Mouse (Mus musculus) liver, postnatal 0 days (tissue): Measurements from ENCODE around the gene Fxr2. TPM values are rescaled to one million over a fixed set of nuclear protein-coding genes. Genes with fewer than 3 reads are reported as not detected.

Experiments used
- ATAC-seq: fragments of 200-750 bp; cut with Nextera tagmentation; 2 replicates; pipeline ENCODE4 v1.8.0; 2017; ENCODE audit warnings: mild to moderate bottlenecking, moderate library complexity
- DNase-seq: peaks from one replicate; pipeline ENCODE4 v3.0.0-alpha.2; 2016
- H3K27ac ChIP-seq: fragments of 300-500 bp; sonication (generic); 2 replicates; pipeline ENCODE4 v1.5.1; 2014; ENCODE audit warnings: antibody characterized with exemption, moderate library complexity, mild to moderate bottlenecking, low read depth
- H3K27me3 ChIP-seq: fragments of 300-500 bp; sonication (generic); 2 replicates; pipeline ENCODE4 v1.6.1; 2014; ENCODE audit warnings: low read length, control low read depth, mixed read lengths; ENCODE audit not compliant: insufficient read depth
- H3K36me3 ChIP-seq: fragments of 300-500 bp; sonication (generic); replicated peaks from 2 replicates; pipeline ENCODE4 v1.6.1; 2014; ENCODE audit warnings: mild to moderate bottlenecking, control low read depth, low read length, moderate library complexity, mixed read lengths; ENCODE audit not compliant: insufficient read depth
- H3K4me1 ChIP-seq: fragments of 300-500 bp; sonication (generic); 2 replicates; pipeline ENCODE4 v1.6.1; 2014; ENCODE audit warnings: antibody characterized with exemption, mild to moderate bottlenecking, control low read depth; ENCODE audit not compliant: insufficient read depth
- H3K4me2 ChIP-seq: fragments of 300-500 bp; sonication (generic); 2 replicates; pipeline ENCODE4 v1.6.1; 2014; ENCODE audit warnings: low read depth, mild to moderate bottlenecking, low read length, moderate library complexity, mixed read lengths
- H3K4me3 ChIP-seq: fragments of 300-500 bp; sonication (generic); 2 replicates; pipeline ENCODE4 v1.5.1; 2014; ENCODE audit warnings: low read depth, low read length
- H3K9ac ChIP-seq: fragments of 300-500 bp; sonication (generic); replicated peaks from 2 replicates; pipeline ENCODE4 v1.6.1; 2014; ENCODE audit warnings: mild to moderate bottlenecking, moderate library complexity
- H3K9me3 ChIP-seq: fragments of 300-500 bp; sonication (generic); 2 replicates; pipeline ENCODE4 v1.6.1; 2016; ENCODE audit warnings: mild to moderate bottlenecking, control low read depth, low read length, mixed read lengths
- CTCF ChIP-seq: sonication (generic); IDR thresholded peaks from 2 replicates; pipeline ENCODE4 v1.5.1; 2016; ENCODE audit warnings: antibody characterized with exemption, low read depth
- EP300 ChIP-seq: IDR thresholded peaks from 2 replicates; pipeline ENCODE4 v1.6.1; 2016; ENCODE audit warnings: antibody characterized with exemption, low read depth, mild to moderate bottlenecking
- WGBS: fragments of 180-500 bp; shearing (Covaris S2); extraction: QIAGEN DNeasy Blood & Tissue Kit; methylation state at CpG from one replicate; pipeline ENCODE4 v1.1.7; 2014; ENCODE audit not compliant: insufficient replicate concordance; 5-methylcytosine and 5-hydroxymethylcytosine counted together
- polyA plus RNA-seq: library from polyadenylated mRNA; unstranded; fragments of >200 nt; fragmentation: Nextera tagmentation; extraction: Ambion mirVana; gene quantifications from 2 replicates; pipeline ENCODE4 v1.2.1, GENCODE M21; 2015

Gene Fxr2
- polyA plus RNA-seq, 1 experiment from 2014 or later, result 6.8 TPM

DNA sequence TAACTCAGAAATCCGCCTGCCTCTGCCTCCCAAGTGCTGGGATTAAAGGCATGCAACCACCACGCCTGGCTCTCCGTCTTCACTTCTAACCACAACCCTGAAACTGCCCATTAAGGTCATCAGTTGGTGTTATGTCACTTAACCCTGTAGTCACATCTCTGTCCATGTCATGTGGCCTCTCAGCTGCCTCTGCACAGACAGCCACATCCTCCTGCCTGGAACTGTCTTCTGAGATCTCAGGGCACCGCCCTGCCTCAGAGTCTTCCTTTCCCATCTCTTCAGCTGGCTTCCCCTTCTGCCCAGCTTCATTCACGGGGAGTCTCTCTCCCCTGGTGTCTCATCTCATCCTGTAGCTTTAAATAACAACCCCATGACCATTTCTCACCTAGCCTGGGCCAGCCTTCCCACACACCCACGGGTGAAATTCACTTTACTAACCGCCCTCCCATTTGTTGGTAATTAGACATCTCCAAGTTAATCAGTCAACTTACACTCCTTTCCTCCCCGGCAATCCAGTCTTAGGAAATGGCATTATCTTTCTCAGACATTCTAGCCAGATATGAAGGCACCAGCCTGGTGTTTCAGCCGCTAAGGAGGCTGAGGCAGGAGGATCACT lies 59.5 kb downstream of the Fxr2 start:
- 44% methylated on average over 9 of the region's 9 CpGs for WGBS
- peaks cover 19% of the 10 kb centered on the region for H3K4me1 ChIP-seq
- H3K9ac ChIP-seq, result no peak overlapping the region
- H3K4me3 ChIP-seq, result no peak overlapping the region
- no peaks in the 10 kb centered on the region for H3K36me3 ChIP-seq
- H3K9me3 ChIP-seq, result no peaks in the 10 kb centered on the region
- H3K27ac ChIP-seq, result peak overlapping the region; percentile 59; the same call in 1 of the 2 replicates
- ATAC-seq (no peak), DNase-seq (no peak)
- TF ChIP-seq CTCF, result no peak
- no peak for TF ChIP-seq EP300
- H3K4me2 ChIP-seq, result no peak overlapping the region
- H3K27me3 ChIP-seq, result no peaks in the 10 kb centered on the region

DNA sequence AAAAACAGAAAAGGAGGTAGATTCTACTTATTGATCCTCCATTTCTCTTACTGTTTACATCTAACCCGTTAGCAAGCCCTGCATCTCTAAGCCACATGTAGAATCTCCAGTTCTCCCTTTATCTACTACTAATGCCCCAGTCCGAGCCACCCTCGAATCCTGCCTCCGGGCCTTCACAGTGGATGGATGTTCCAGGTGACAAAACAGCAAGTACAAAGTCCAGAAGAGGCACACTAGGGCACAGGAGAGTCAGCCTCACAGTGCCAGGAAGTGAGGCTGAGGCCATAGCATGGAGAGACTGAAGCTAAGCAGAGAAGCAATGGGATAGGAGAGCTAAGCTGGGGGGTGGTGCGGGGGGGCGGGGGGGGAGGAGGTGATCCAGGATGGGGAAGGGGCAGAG lies 60.1 kb downstream of the Fxr2 start:
- H3K4me1 ChIP-seq, result peaks cover 19% of the 10 kb centered on the region
- DNase-seq, result no peak
- 69% methylated on average over 6 of the region's 6 CpGs for WGBS

DNA sequence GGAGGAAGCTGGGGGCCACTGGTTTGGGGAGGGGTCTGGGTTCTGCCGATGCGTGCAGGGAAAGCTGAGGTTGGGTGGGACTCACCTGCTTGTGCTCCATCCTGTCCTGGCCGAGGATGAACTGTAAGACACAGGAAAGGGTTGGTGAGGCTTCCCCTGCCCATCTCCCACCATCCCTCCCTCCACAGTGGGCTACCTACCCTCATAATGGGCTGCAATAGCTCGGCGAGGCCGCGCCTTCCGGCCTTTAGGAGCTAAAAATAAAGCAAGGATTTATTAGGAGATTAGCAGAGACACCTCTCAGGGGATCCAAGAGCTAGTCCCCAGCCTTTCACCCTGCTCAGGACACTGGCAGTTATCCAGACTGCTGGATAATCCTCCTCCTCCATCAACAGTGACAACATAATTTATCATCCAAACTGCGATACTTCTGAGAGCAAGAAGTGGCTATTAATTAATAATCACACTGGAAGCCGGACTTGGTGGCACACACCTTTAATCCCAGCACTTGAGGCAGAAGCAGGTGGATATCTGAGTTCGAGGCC lies 60.7 kb downstream of the Fxr2 start:
- Histone ChIP-seq H3K4me2 (no peak overlapping the region), H3K9me3 (no peaks in the 10 kb centered on the region), H3K27ac (peak overlapping the region; percentile 59), H3K27me3 (no peaks in the 10 kb centered on the region), H3K4me1 (peaks cover 19% of the 10 kb centered on the region), H3K9ac (0 out of 2 replicates have a peak overlapping the region, but pooled peaks have one; percentile 7), H3K4me3 (no peak overlapping the region), H3K36me3 (no peaks in the 10 kb centered on the region)
- DNase-seq (no peak), ATAC-seq (no peak)
- TF ChIP-seq CTCF, result no peak
- no peak for TF ChIP-seq EP300
- 59% methylated on average over 11 of the region's 11 CpGs for WGBS

More for the DNA sequence above, 60.1 kb downstream of the Fxr2 start:
- no peaks in the 10 kb centered on the region for H3K27me3 ChIP-seq
- TF ChIP-seq CTCF (no peak), EP300 (no peak)
- H3K27ac ChIP-seq, result peak overlapping the region; percentile 59
- no peaks in the 10 kb centered on the region for H3K9me3 ChIP-seq
- H3K36me3 ChIP-seq, result no peaks in the 10 kb centered on the region
- no peak overlapping the region for H3K9ac ChIP-seq
- no peak overlapping the region for H3K4me2 ChIP-seq
- ATAC-seq, result peak; percentile 86
- H3K4me3 ChIP-seq, result no peak overlapping the region

DNA sequence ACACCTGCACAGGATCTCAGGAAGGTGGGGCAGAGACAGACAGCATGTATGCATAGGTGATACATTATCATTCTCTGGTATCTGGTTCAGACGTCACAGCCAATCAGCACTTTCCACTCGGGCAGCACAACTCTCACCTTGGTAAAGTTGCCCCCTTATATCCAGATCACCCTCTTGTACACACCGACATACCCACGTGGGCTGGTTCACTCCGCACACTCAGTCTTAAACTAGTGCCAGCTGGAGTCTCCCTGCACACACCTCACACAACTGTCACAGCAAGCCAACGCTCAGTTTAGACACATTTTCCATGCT lies 62.2 kb downstream of the Fxr2 start:
- no peak for DNase-seq
- TF ChIP-seq CTCF, result no peak
- no peak for TF ChIP-seq EP300

DNA sequence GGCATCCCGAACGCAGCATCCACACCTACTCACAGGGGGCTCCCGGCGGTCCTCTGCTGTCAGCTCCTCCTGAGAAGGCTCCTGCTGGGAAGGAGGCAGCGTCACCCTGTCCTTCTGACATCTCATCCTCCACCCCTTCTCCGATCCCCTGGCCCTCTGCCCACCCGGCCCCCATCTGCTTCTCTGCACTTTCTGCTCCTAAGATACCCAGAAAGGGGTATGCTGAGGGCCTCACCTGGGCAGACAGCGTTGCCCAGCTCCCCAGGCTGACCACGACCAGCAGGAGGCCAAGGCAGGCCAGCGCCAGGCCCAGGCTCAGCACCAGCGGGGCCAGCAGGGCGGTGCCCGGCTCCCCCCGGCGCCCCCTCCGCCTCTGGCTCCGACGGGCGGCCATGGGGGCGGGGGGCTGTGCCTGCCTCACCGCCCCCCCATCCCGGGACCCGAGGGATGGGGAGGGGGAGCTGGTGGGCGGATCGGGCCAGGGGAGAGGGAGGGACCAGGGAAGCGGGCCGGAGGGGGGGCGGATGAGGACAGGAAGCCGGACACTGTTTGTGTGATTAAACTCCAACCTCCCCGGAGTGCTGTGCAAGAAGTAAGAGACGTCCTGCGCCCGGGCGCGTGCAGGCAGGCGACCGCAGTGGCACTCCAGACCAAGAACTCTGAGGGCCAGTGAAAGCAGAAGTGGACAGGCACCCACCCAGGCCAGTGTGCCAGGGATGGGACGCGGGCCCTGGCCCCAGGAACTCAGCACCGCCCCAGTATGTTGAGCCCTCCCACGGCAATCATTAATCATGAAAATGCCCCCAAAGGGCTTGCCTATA lies 62.8 kb downstream of the Fxr2 start, which contains the start of the genes Tnfsf12 and Tnfsfm13:
Gene Tnfsf12, minus strand, starts transcription at position 489 of the 821 bp plus-strand sequence.
Gene Tnfsfm13, minus strand, starts transcription at position 738 of the 821 bp plus-strand sequence.
- ATAC-seq, result peak; percentile 70
- peak; percentile 73 for DNase-seq
- peak; percentile 19; the same call in 1 of the 2 replicates for TF ChIP-seq CTCF
- no peak for TF ChIP-seq EP300
- no peaks in the 10 kb centered on the region for H3K27me3 ChIP-seq
- 11% methylated on average over 25 of the region's 41 CpGs for WGBS
- peak within 1 kb of the TSS; percentile 50 for H3K4me3 ChIP-seq
- H3K4me2 ChIP-seq, result peak within 1 kb of the TSS; percentile 70
- no peaks in the 10 kb centered on the region for H3K9me3 ChIP-seq
- peaks cover 19% of the 10 kb centered on the region for H3K4me1 ChIP-seq
- H3K27ac ChIP-seq, result peak within 1 kb of the TSS; percentile 73
- H3K36me3 ChIP-seq, result no peaks in the 10 kb centered on the region
- H3K9ac ChIP-seq, result peak within 1 kb of the TSS; percentile 66

More for the DNA sequence above, 62.2 kb downstream of the Fxr2 start:
- H3K4me3 ChIP-seq, result peak overlapping the region; percentile 50
- WGBS, result 42% methylated on average over 6 of the region's 6 CpGs
- no peak for ATAC-seq
- H3K27ac ChIP-seq, result peak overlapping the region; percentile 73
- no peaks in the 10 kb centered on the region for H3K27me3 ChIP-seq
- peak overlapping the region; percentile 70 for H3K4me2 ChIP-seq
- H3K9ac ChIP-seq, result peak overlapping the region; percentile 66; the same call in 1 of the 2 replicates
- H3K4me1 ChIP-seq, result peaks cover 19% of the 10 kb centered on the region
- H3K9me3 ChIP-seq, result no peaks in the 10 kb centered on the region
- no peaks in the 10 kb centered on the region for H3K36me3 ChIP-seq

DNA sequence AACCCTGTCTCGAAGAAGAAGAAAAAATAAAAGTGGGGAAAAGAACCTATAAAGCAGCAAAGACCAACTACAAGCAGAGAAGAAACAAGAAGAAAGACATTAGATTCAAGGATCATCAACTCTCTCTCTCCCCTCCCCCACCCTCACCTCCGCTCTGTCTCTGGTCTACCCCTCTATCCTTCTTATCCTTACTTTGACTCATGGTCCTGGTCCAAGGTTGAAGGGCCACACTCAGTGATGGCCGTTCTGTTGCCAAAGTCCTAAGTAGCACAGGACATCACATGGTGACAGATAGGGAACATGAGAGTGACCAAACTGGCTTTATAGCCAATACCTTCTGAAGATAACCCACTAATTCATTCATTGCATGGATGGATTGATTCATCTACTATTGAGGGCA lies 64.6 kb downstream of the Fxr2 start:
- TF ChIP-seq EP300 (no peak), CTCF (no peak)
- no peak overlapping the region for H3K9ac ChIP-seq
- no peak overlapping the region for H3K4me2 ChIP-seq
- H3K4me1 ChIP-seq, result peaks cover 17% of the 10 kb centered on the region
- WGBS, result 72% methylated on average over 3 of the region's 3 CpGs
- no peaks in the 10 kb centered on the region for H3K36me3 ChIP-seq
- no peaks in the 10 kb centered on the region for H3K9me3 ChIP-seq
- H3K27ac ChIP-seq, result no peak overlapping the region
- DNase-seq (no peak), ATAC-seq (no peak)
- H3K27me3 ChIP-seq, result no peaks in the 10 kb centered on the region
- no peak overlapping the region for H3K4me3 ChIP-seq
